Mouse (Mus musculus) limb, embryonic 14.5 days (tissue): ENCODE measurements around the gene Icmt. TPM values are rescaled to one million over a fixed set of nuclear protein-coding genes. Genes with fewer than 3 reads are reported as not detected.

Experiments
- ATAC-seq: fragments of 200-750 bp; cut with Nextera tagmentation; 2 replicates; pipeline ENCODE4 v1.8.0; 2017; ENCODE audit warnings: low read depth, moderate number of reproducible peaks, moderate TSS enrichment; ENCODE audit not compliant: low FRiP score
- DNase-seq: peaks from one replicate; pipeline ENCODE4 v3.0.0-alpha.2; 2015; ENCODE audit warnings: low spot score
- H3K27ac ChIP-seq: fragments of 300-500 bp; sonication (generic); replicated peaks from 2 replicates; pipeline ENCODE4 v1.5.1; 2014; ENCODE audit warnings: low read depth, mild to moderate bottlenecking, low read length, moderate library complexity, mixed read lengths
- H3K27me3 ChIP-seq: fragments of 300-500 bp; sonication (generic); 2 replicates; pipeline ENCODE4 v1.6.1; 2014; ENCODE audit warnings: low read length, mixed read lengths; ENCODE audit not compliant: control insufficient read depth, insufficient read depth
- H3K36me3 ChIP-seq: fragments of 300-500 bp; sonication (generic); 2 replicates; pipeline ENCODE4 v1.6.1; 2014; ENCODE audit warnings: mild to moderate bottlenecking, low read length, moderate library complexity, mixed read lengths; ENCODE audit not compliant: control insufficient read depth, insufficient read depth
- H3K4me1 ChIP-seq: fragments of 300-500 bp; sonication (generic); 2 replicates; pipeline ENCODE4 v1.6.1; 2014; ENCODE audit warnings: antibody characterized with exemption, low read length, mixed read lengths; ENCODE audit not compliant: control insufficient read depth, insufficient read depth
- H3K4me2 ChIP-seq: fragments of 300-500 bp; sonication (generic); replicated peaks from 2 replicates; pipeline ENCODE4 v1.6.1; 2014; ENCODE audit warnings: low read depth, mild to moderate bottlenecking, low read length, moderate library complexity; ENCODE audit not compliant: severe bottlenecking
- H3K4me3 ChIP-seq: fragments of 300-500 bp; sonication (generic); replicated peaks from 2 replicates; pipeline ENCODE4 v1.5.1; 2014; ENCODE audit warnings: low read length
- H3K9ac ChIP-seq: fragments of 300-500 bp; sonication (generic); 2 replicates; pipeline ENCODE4 v1.6.1; 2014; ENCODE audit warnings: mild to moderate bottlenecking, low read depth, low read length, moderate library complexity; ENCODE audit not compliant: severe bottlenecking
- H3K9me3 ChIP-seq: fragments of 300-500 bp; sonication (generic); 2 replicates; pipeline ENCODE4 v1.6.1; 2016; ENCODE audit warnings: low read length; ENCODE audit not compliant: control insufficient read depth
- POLR2A ChIP-seq: fragments of 200-500 bp; IDR thresholded peaks from 2 replicates; pipeline ENCODE4 v1.8.0; 2012; ENCODE audit warnings: inconsistent platforms, mild to moderate bottlenecking, moderate library complexity, borderline replicate concordance; ENCODE audit not compliant: insufficient read depth, insufficient read length; ENCODE audit errors: extremely low read depth
- whole genome bisulfite sequencing: fragments of 180-500 bp; shearing (Covaris S2); extraction: QIAGEN DNeasy Blood & Tissue Kit; methylation state at CpG from one replicate; pipeline ENCODE4 v1.1.7; 2014; 5-methylcytosine and 5-hydroxymethylcytosine counted together
- polyA plus RNA-seq, 2 experiments: library from polyadenylated mRNA; depleted of rRNA in 1 of 2; stranded (reverse) in 1 of 2; unstranded in 1 of 2; fragments of >200 nt; fragmentation: Nextera tagmentation in 1 of 2; extraction: Ambion mirVana in 1 of 2; gene quantifications; 2 replicates each; pipeline versions ENCODE4 v1.2.1 to v1.2.3; 2012 to 2014

Gene Icmt
- polyA plus RNA-seq, 2 experiments: 26.6 to 27.6 TPM

- Histone ChIP-seq H3K4me2 (no peak overlapping the region), H3K36me3 (no peaks in the 10 kb centered on the region), H3K4me3 (no peak overlapping the region), H3K27ac (no peak overlapping the region), H3K9ac (no peak overlapping the region), H3K4me1 (peaks cover 12% of the 10 kb centered on the region), H3K9me3 (no peaks in the 10 kb centered on the region), H3K27me3 (peaks cover 92% of the 10 kb centered on the region)
- DNase-seq (no peak), ATAC-seq (no peak)
- no peak for TF ChIP-seq POLR2A
- 17% methylated on average over 19 of the region's 19 CpGs for WGBS
Observed at GRCm38 (mm10) chr4:152287317-152288120, 9.5 kb upstream of the Icmt start.

GRCm38 (mm10) chr4:152288398-152288945, 8.6 kb upstream of the Icmt start:
- Histone ChIP-seq H3K4me3 (no peak overlapping the region), H3K4me2 (no peak overlapping the region), H3K4me1 (peaks cover 4% of the 10 kb centered on the region), H3K27me3 (peaks cover 92% of the 10 kb centered on the region), H3K9me3 (no peaks in the 10 kb centered on the region), H3K9ac (no peak overlapping the region), H3K36me3 (no peaks in the 10 kb centered on the region), H3K27ac (no peak overlapping the region)
- ATAC-seq: no peak
- DNase-seq: no peak
- 55% methylated on average over 18 of the region's 18 CpGs for WGBS
- no peak for TF ChIP-seq POLR2A

- H3K9ac ChIP-seq: no peak overlapping the region
- no peak for ATAC-seq
- under 1% methylated on average over 25 of the region's 39 CpGs for WGBS
Observed at GRCm38 (mm10) chr4:152290385-152290784, 6.6 kb upstream of the Icmt start.

GRCm38 (mm10) chr4:152290991-152291390, 6.0 kb upstream of the Icmt start:
- ATAC-seq (no peak), DNase-seq (no peak)
- Histone ChIP-seq H3K27ac (no peak overlapping the region), H3K4me1 (peaks cover 2% of the 10 kb centered on the region), H3K4me3 (peak overlapping the region; percentile 24), H3K4me2 (no peak overlapping the region), H3K27me3 (peaks cover 70% of the 10 kb centered on the region), H3K9me3 (no peaks in the 10 kb centered on the region), H3K36me3 (no peaks in the 10 kb centered on the region), H3K9ac (no peak overlapping the region)
- 19% methylated on average over 11 of the region's 11 CpGs for WGBS
- no peak for TF ChIP-seq POLR2A

More at GRCm38 (mm10) chr4:152290385-152290784, 6.6 kb upstream of the Icmt start:
- H3K27ac ChIP-seq: no peak overlapping the region
- DNase-seq: no peak
- peaks cover 2% of the 10 kb centered on the region for H3K4me1 ChIP-seq
- no peaks in the 10 kb centered on the region for H3K9me3 ChIP-seq
- peak overlapping the region; percentile 50 for H3K4me2 ChIP-seq
- H3K4me3 ChIP-seq: peak overlapping the region; percentile 24
- no peaks in the 10 kb centered on the region for H3K36me3 ChIP-seq
- H3K27me3 ChIP-seq: peaks cover 76% of the 10 kb centered on the region
- no peak for TF ChIP-seq POLR2A

DNA sequence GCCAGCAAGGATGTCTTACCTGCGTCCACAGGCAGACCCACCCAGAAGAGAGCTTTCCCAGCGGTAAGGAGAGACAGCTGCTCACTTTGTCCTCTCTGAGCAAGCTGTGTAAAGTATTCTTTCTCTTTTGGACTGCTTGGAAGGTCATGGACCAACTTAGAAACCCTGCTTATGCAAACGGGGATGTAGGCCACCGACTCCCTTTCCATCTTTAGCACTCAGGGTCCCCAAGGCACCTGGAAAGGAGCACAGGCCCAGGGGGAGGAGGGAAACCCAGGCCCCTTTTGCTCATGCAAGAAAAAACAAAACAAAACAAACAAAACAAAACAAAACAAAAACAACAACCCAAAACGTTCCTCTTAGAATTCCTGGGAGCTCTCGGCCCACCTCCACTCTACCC, 5.5 kb upstream of the Icmt start, which contains the start of gene Hes3:
Gene Hes3, minus strand, starts transcription at position 101 of the 400 bp plus-strand sequence.
- Histone ChIP-seq H3K4me3 (peak within 1 kb of the TSS; percentile 24), H3K9ac (no peak within 1 kb of the TSS), H3K27ac (no peak within 1 kb of the TSS), H3K27me3 (peaks cover 64% of the 10 kb centered on the region), H3K9me3 (no peaks in the 10 kb centered on the region), H3K4me2 (peak within 1 kb of the TSS; percentile 50), H3K36me3 (no peaks in the 10 kb centered on the region), H3K4me1 (peaks cover 2% of the 10 kb centered on the region)
- ATAC-seq (no peak), DNase-seq (no peak)
- no peak for TF ChIP-seq POLR2A
- WGBS: 27% methylated on average over 6 of the region's 6 CpGs
